Mouse (Mus musculus) heart, postnatal 36 days (tissue): Measurements from ENCODE around the gene Fam222b. TPM values are rescaled to one million over a fixed set of nuclear protein-coding genes. Genes with fewer than 3 reads are reported as not detected.
A peak's percentile ranks its signal among the peaks of the same experiment; 100 is the strongest.

Experiments used
- DNase-seq, 2 experiments: peaks; one replicate each; pipeline ENCODE4 v3.0.0; 2021 to 2022
- intact Hi-C: fragments of 180-260 bp; cut with DNase I; formaldehyde crosslinking; loops from one replicate; pipeline ENCODE4 v1.15.1; 2025
- microRNA-seq, 2 experiments: library from miRNA; unstranded; fragments of <30 nt; microRNA quantifications; one replicate each; pipeline ENCODE4 v1.2.0; 2021; ENCODE audit warnings: borderline number of aligned reads in 2 of 2
- total RNA-seq, 2 experiments: library from RNA; stranded (reverse); gene quantifications; 2 replicates each; pipeline ENCODE4 v1.2.3; 2021

The Fam222b gene
- total RNA-seq, 2 experiments from 2014 or later = 11.7 to 12.3 TPM

DNA sequence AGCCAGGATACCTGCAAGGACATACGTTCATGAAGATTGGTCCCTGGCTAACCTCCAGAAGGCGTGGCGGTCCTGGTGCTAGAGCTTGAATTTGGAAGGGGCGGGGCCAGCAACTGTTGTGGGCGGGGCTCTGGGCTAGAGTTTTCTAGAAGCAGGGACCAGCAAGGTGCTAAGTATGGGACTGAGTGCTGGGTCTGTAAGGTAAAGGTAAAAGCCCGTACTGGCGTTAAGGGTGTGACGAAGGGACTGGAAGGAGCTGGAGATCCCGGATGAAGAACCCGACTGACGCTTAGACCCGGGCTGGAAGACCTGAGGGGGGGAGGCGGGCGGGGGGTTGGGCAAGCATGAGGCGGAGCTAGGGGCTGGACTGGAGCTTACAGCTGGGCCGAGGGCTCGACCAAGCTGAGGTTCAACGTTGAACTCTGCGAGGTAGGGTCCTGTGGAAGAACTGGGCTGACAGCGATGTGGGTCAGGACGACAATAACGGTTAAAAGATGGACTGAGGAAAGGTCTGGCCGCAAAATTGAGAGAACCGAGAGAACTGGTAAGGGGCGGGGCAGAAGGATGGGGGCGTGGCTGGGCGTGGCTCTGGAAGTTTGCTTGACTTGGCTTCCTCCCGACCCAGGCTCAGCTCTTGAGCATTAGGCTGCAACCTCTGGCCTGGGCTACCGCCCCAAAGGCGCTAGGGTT lies 100.1 kb downstream of the Fam222b start:
- intact Hi-C loops = no loop called here
- peak; percentile 79 to 80 for DNase-seq

- no peak for DNase-seq
- intact Hi-C loops = no loop called here
Observed at GRCm38 (mm10) chr11:78195101-78195863, 100.8 kb downstream of the Fam222b start.

- intact Hi-C loops = no loop called here
- DNase-seq = no peak
Observed at GRCm38 (mm10) chr11:78202372-78202771, 107.9 kb downstream of the Fam222b start.

- no peak for DNase-seq
- intact Hi-C loops = no loop called here
Observed at GRCm38 (mm10) chr11:78204287-78204686, 109.8 kb downstream of the Fam222b start.

DNA sequence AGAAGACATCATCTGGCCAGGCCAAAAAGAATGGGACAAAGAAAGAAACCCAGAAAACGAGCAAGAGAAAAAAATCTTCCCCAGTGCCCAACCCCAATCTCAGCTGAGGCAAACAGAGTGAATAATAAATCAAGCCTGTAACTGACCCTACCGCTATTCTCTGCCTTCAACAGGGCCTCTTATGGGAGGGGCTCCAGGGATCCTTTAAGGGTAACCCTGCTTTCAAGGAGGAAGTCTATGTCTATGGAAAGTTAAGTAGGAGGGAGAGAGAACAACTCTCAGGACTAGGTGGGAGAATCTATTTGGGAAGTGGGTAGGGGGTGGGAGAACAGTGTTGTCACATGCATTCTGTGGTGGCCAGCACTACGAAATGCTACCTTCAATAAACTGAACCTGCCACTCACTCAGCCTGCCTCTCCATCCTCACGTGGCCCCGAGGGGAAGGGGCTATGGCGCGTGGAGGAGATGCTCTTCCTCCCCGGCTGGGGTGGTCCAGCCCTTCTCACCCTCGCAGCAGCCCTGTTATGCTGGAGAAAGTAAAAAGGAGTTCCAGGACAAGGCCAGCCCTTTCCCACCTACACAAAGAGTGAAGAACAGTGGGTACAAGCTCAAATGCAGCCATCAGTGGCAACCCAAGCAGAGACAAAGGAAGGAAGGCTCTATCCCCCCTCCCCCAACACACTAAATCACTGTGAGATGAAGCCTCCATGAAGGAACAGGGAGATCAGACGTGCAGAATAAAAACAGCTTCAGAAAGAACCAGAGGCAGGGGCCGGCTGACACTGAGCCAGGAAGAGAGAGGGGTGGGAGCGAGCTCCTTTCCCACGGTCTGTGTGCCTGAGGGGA lies 111.1 kb downstream of the Fam222b start:
- intact Hi-C loops = no loop called here

More for the DNA sequence above, 111.1 kb downstream of the Fam222b start:
- no peak for DNase-seq

Small RNA genes lying within 50 kb of the gene (microRNA-seq; reads per million reads assigned to microRNA genes)
- 192 to 5,107 reads per million in 2 experiments for gene Mir144
- 0 reads per million in 2 experiments for gene Mir451a
- 0 reads per million in 2 experiments for gene Mir451b
- 2.9 to 3.4 reads per million in 2 experiments for gene Mir7653

Other genes with a start within 250 kb of the Fam222b start
- under 1 TPM; 0.53 to 0.89 TPM for gene Pipox, start 200.6 kb upstream of the Fam222b start, total RNA-seq
- gene Sez6, start 163.9 kb upstream of the Fam222b start, total RNA-seq = under 1 TPM; 0.16 to 0.44 TPM
- 10 to 100 TPM; 23.2 to 31.5 TPM for gene Phf12, start 111.9 kb upstream of the Fam222b start, total RNA-seq
- gene Dhrs13, start 62.4 kb upstream of the Fam222b start, total RNA-seq = 1 to 10 TPM; 3.9 to 5.0 TPM
- 10 to 100 TPM; 63.5 to 64.3 TPM for gene Flot2, start 56.7 kb upstream of the Fam222b start, total RNA-seq
- 10 to 100 TPM; 26.2 to 28.4 TPM for gene Eral1, start 14.3 kb upstream of the Fam222b start, total RNA-seq
- gene Traf4, start 70.9 kb downstream of the Fam222b start, total RNA-seq = 1 to 10 TPM; 6.1 to 7.0 TPM
- gene Nek8, start 82.0 kb downstream of the Fam222b start, total RNA-seq = 1 to 10 TPM; 2.2 to 3.4 TPM
- gene Tlcd1, start 82.1 kb downstream of the Fam222b start, total RNA-seq = 1 to 10 TPM; 6.1 to 7.5 TPM
- 100 to 1,000 TPM; 805 to 853 TPM for gene Rpl23a, start 88.9 kb downstream of the Fam222b start, total RNA-seq
- gene Rab34, start 93.8 kb downstream of the Fam222b start, total RNA-seq = 10 to 100 TPM in 1 of 2 experiments, 1 to 10 TPM in 1; 10.0 to 13.2 TPM
- under 1 TPM; 0.50 to 0.70 TPM for gene Proca1, start 98.7 kb downstream of the Fam222b start, total RNA-seq
- 10 to 100 TPM; 47.4 to 47.7 TPM for gene Sdf2, start 151.1 kb downstream of the Fam222b start, total RNA-seq
- gene Supt6, start 151.3 kb downstream of the Fam222b start, total RNA-seq = 10 to 100 TPM; 28.4 to 29.6 TPM
- gene 2610507B11Rik, start 167.1 kb downstream of the Fam222b start, total RNA-seq = 100 to 1,000 TPM; 187 to 210 TPM
- gene BC030499, start 196.2 kb downstream of the Fam222b start, total RNA-seq = under 1 TPM; 0.50 to 0.62 TPM
- under 1 TPM; 0.54 to 0.58 TPM for gene Spag5, start 206.9 kb downstream of the Fam222b start, total RNA-seq
- 1 to 10 TPM in 1 of 2 experiments, under 1 TPM in 1; 0.68 to 1.6 TPM for gene Aldoc, start 228.3 kb downstream of the Fam222b start, total RNA-seq
- 10 to 100 TPM; 22.7 to 24.1 TPM for gene Pigs, start 233.8 kb downstream of the Fam222b start, total RNA-seq
- 1 to 10 TPM; 5.3 to 6.2 TPM for gene Unc119, start 248.8 kb downstream of the Fam222b start, total RNA-seq